8 mouse cellular contexts compared by ENCODE assay signal in the genomic region with DNA sequence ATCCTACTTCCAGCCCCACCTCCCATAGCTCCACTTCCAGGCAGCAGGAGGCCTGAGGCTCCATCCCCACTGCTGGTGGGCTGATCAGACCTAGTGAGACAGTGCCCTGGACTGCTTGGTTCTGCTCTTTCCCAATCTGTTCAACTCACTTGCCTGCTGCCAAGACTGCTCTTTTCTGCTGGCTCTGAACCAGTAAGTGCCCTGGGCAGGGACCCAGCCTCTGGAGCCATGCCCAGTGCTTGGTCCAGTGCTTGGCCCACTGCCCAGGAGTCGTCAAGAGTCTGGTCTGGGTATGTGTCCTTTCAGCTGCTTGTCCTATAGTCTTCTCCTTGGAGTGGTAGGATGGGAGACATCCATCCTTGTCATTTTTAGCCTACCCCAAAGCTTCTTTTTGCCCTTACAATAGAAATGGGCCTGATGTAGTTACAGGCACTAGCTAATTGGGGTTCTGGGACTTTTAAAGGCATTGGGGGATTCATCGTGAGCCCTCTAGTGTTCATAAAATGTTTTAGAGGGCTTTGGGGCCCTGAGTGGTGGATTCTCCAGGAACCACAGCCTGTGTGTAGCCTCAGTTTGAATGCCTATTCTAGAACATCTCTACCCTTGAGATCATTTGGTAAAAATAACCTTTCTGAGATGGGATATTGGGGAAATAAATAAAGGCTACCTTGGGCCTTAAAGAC.
DNase-seq lines count a peak whose midpoint lies in the region; TF ChIP-seq lines count a peak whose summit lies in the region.

No protein-coding gene starts in this region.

- no peak for TF ChIP-seq POLR2A in myocyte (IDR thresholded peaks at IDR 0.05; ENCODE audit: insufficient read length, low read depth)

- no peaks in the 10 kb centered on the region for H3K27me3 ChIP-seq in myocyte (ENCODE audit: control insufficient read depth, insufficient read depth, insufficient read length)

- H3ac ChIP-seq in myocyte (ENCODE audit: control insufficient read depth, insufficient read length) = no peak overlapping the region

- peak overlapping the region; percentile 39 for H3K4me2 ChIP-seq in myocyte (ENCODE audit: low read depth)

- DNase-seq in adrenal gland, postnatal 10 days = peak; percentile 98
- DNase-seq in cerebellum, postnatal 25 days = peak; percentile 100
- peak; percentile 86 for DNase-seq in gastrocnemius, postnatal 25 days
- DNase-seq in kidney, adult 18-20 months = peak; percentile 98
- DNase-seq in left cerebral cortex, postnatal 14 days (ENCODE audit: low spot score in 2 of 2) = peak; percentile 88 to 90
- peak; percentile 57 for DNase-seq in urinary bladder, postnatal 25 days (ENCODE audit: low spot score)
- DNase-seq in embryo, embryonic 10.5 days (ENCODE audit: low spot score) = no peak

- no peaks in the 10 kb centered on the region for H3K36me3 ChIP-seq in myocyte (ENCODE audit: control insufficient read depth, insufficient read depth)

- no peak overlapping the region for H3K4me3 ChIP-seq in myocyte

- no peaks in the 10 kb centered on the region for H3K79me2 ChIP-seq in myocyte (ENCODE audit: control insufficient read depth, insufficient read depth)

- intact Hi-C loops in left cerebral cortex, postnatal 14 days (cut with DNase I) = loop anchor here (5.0 to 10.0 kb wide), 3 partner anchors 141 to 398 kb away; partner anchors contain the start of gene Atg10

TF ChIP-seq in myocyte, 11 proteins besides CTCF, POLR2A, EP300 and RAD21:
- no peak for TF ChIP-seq MYOG (IDR thresholded peaks at IDR 0.05; ENCODE audit: control insufficient read depth in 1 of 3, insufficient read depth in 1 of 3, insufficient read length in 2 of 3, low read depth in 2 of 3)
- TF ChIP-seq REST (IDR thresholded peaks at IDR 0.05; ENCODE audit: insufficient read depth, insufficient read length) = no peak
- no peak for TF ChIP-seq MAX (IDR thresholded peaks at IDR 0.05; ENCODE audit: low read depth)
- 0 out of 2 replicates have a peak, but pooled peaks have one; percentile 20 for TF ChIP-seq CEBPB (IDR thresholded peaks at IDR 0.05; ENCODE audit: insufficient read depth, poor library complexity, severe bottlenecking)
